Mouse (Mus musculus) adrenal gland, postnatal 25 days (tissue): ENCODE results near the gene Serpine1. TPM values are rescaled to one million over a fixed set of nuclear protein-coding genes. Genes with fewer than 3 reads are reported as not detected.

Experiments used
- DNase-seq: peaks from one replicate; pipeline ENCODE4 v3.0.0; 2021; ENCODE audit warnings: mixed read lengths
- total RNA-seq: library from RNA; stranded (reverse); gene quantifications from 2 replicates; pipeline ENCODE4 v1.2.3, GENCODE M21; 2021

The Serpine1 gene
- total RNA-seq, 1 experiment from 2014 or later, result 2.0 TPM

GRCm38 (mm10) chr5:137054873-137055272, 17.2 kb downstream of the Serpine1 start:
- DNase-seq, result no peak

DNA sequence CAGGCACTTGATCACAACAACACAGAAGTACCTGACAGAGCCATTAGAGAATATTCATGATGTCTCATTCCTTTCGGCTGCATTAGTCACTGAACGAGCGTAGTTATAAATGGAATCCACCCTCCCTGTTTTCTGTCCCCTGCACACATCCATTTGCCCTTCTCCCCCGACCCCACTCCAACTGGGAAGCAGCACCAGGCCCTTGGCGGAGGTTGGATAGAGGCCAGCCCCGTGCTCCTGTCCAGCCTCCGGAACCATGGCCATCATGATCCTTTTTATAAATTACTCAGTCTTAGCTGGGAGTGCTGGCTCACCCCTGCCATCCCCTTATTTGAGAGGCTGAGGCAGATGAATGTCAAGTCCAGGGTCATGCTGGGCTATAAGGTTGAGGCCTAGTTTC, 17.8 kb downstream of the Serpine1 start:
- DNase-seq, result no peak

DNA sequence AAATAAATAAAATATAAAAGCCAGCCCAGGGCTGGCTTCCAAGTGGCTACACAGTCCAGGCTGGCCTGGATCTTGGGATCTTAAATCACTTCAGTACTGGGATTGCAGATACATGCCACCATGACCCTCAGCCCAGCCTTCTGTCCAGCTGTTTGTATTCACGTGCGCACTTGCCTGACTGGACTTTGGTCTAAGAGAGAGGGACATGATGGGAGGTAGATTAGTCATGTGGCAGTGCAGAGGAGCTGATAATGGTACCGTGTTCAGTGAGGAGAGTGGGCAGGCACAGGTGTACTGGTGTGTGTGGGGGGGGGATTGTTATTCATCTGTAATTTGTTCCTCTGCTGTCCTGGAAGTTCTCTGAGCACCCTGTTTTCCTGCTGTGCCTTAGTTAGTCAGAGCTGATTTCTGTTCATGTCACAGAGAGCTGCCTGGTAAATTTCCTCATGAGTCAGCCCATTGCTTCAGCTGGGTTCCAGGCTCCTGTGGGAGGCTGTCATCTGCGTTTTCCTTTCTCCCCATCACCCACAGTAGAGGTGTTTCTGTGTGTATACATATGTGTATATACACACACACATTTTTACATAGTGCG, 20.1 kb downstream of the Serpine1 start:
- DNase-seq, result no peak

GRCm38 (mm10) chr5:137051125-137051524, 20.9 kb downstream of the Serpine1 start:
- no peak for DNase-seq

DNA sequence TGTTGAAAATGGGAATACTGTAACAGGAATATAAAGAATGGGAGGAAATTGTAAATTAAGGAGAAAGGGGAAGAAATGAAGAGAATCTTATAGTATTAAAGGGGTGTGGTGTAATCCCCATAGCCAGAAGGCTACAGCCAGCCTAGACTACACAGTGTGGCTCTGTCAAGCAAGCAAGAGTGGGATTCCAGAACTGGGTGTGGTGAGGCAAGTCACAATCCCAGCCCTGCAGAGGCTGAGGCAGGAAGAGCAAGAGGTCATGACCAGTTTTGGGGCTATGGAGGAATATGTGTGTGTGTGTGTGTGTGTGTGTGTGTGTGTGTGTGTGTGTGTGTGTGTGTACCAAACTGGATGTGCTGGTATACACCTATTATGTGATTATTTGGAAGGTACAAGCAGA, 25.1 kb downstream of the Serpine1 start:
- no peak for DNase-seq

DNA sequence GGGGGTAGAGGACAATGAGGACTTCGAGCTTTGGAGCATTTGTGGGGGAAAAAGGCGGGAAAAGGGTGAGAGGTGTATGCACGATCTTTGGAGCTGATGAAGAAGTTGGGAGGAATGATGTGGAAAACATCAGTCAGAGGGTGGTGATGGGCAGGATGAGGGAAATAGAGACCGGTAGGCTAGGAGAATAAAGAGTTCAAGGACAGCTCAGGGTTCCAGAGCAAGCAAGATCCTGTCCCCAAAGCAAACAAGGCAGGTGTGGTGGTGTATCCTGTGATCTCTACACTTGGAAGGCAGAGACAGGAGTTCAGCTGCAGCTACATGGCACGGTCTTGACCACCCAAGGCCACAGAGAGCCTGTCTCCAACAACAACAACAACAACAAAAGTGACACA, 25.7 kb downstream of the Serpine1 start:
- no peak for DNase-seq

DNA sequence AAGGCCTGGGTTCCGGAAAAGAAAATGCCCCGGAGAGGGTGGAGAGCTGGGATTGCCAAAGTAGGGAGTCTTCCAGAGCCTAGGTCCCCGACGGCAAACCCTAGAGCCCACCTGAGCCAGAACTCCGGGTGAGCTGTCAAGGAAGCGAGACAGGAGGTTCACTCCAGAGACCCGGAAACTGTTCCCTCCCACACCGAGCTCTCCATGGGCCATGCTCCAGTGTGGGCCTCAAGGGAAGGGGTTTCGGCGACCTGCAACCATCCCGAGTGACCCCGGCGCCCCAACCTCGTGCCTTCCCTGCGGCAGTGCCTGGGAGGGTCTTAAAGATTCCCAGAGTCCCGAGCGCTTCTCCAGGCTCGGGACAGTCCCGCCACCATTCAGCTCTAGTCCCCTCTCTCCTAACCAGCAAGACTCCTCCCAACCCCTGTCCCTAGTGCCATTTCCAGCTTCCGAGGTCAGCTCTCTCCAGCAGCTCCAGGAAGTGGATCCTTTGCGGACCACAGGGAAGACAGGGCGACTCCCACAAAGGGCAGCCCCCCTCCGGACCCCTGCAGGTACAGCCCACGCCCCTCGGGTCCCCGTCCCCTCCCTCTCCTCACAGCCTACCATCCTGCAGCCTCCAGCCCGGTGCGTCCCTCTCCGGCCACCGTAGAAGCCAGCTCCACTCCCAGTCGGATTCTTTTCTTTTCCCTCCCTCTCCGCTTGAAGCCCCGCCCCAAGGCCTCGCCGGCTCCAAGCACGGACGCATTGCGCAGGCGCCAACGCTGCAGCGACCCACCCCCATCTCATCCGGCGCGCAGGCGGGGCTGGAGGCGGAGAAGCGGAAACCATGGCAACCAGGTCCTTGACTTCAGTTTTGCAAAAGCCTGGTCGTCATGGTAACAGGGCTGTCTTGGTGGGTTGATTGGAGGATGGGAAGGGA, 26.4 kb downstream of the Serpine1 start, which contains the start of gene Ap1s1:
TSS of gene Ap1s1 (minus strand) at position 734 of the 922 bp plus-strand sequence.
- peak; percentile 99 for DNase-seq

- DNase-seq, result no peak
These were observed 28.1 kb downstream of the Serpine1 start for GRCm38 (mm10) chr5:137043997-137044396.

- DNase-seq, result no peak
These were observed 30.6 kb downstream of the Serpine1 start for GRCm38 (mm10) chr5:137041442-137041841.

DNA sequence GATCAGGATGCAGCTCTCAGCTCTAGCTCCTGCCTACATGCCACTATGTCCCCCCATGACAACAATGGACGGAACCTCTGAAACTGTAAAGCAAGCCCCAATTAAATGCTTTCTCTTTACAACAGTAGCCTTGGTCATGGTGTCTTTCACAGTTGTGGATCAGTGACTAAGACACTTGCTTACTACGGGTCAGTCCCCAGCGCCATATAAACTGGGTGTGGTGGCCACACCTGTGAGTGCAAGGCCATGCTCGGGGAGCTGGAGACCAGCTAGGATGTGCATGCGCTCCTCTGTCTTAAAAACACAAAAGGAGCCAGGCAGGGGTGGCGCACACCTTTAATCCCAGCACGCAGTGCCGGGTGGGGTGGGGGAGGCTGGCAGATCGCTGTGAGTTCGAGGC, 32.6 kb downstream of the Serpine1 start:
- DNase-seq, result no peak

- no peak for DNase-seq
These were observed 35.9 kb downstream of the Serpine1 start for GRCm38 (mm10) chr5:137036211-137036610.

DNA sequence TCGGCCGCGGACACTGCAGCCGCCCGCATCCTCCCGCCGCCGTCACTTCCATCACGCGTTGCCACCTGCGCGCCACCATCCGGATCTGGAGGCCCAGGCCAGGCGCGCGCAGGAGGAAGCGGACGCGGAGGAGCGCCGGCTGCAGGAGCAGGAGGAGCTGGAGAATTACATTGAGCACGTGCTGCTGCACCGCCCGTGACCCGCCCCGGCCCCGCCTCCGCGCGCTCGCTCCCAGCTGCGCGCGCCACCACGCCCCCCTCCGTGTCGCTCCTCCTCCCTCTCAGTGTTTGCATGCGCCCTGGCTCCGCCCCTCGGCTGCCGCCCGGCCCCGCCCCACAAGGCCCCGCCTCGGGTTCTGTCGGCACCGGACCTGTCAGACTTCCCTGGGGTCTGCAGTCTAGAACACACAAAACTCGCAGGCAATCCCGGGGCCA, 39.4 kb downstream of the Serpine1 start:
- DNase-seq, result peak; percentile 97

- DNase-seq, result no peak
These were observed 40.0 kb downstream of the Serpine1 start for GRCm38 (mm10) chr5:137032033-137032421.

DNA sequence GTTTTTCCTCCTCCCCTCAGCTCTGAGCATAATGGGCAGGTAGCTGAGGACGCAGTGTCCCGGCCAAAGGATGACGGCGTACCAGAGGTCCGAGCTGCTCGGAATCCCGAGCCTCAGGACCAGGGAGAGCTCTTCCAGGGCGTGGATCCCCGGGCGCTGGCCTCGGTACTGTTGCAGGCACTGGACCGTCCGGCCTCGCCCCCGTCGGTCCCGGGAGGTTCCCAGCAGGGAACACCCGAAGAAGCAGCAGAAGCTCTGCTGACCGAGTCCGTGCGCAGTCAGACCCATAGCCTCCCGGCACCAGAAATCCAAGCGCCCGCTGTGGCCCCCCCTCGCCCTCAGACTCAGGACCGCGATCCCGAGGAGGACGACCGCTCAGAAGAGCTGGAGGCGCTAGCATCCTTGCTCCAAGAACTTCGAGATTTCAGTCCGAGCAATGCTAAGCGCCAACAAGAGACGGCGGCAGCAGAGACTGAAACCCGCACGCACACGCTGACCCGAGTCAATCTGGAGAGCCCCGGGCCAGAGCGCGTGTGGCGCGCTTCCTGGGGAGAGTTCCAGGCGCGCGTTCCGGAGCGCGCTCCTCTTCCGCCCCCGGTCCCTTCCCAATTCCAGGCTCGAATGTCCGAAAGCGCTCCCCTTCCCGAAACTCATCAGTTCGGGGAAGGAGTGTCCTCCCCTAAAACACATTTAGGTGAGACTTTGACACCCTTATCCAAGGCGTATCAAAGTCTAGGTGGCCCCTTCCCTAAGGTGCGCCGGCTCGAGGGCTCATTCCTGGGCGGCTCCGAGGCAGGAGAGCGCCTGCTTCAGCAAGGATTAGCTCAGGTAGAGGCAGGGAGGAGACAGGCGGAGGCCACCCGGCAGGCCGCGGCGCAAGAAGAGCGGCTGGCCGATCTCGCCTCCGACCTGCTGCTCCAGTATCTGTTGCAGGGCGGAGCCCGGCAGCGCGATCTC, 40.7 kb downstream of the Serpine1 start:
- peak; percentile 59 for DNase-seq

DNA sequence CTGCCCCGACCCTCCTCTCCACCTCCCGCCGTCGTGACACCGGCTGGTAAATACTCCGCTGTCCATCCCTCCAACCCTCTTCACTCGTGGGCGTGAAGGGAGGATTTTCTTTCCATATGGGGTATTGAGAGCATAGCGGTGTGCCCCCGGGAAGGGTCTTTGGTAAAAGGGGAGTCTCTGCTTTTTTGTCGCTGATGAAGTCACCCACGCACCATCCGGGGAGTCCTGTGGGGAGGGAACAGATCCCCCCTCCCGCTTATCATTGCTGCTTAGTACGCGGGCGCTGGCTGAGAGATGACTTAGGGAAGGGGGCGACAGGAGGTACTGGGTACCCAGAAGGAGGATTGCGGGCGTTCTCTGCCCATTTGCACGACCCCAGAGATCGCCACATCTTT, 41.7 kb downstream of the Serpine1 start:
- DNase-seq, result no peak

- DNase-seq, result peak; percentile 97
These were observed 42.2 kb downstream of the Serpine1 start for GRCm38 (mm10) chr5:137029643-137030415.

- DNase-seq, result no peak
These were observed 42.8 kb downstream of the Serpine1 start for GRCm38 (mm10) chr5:137029273-137029585.

DNA sequence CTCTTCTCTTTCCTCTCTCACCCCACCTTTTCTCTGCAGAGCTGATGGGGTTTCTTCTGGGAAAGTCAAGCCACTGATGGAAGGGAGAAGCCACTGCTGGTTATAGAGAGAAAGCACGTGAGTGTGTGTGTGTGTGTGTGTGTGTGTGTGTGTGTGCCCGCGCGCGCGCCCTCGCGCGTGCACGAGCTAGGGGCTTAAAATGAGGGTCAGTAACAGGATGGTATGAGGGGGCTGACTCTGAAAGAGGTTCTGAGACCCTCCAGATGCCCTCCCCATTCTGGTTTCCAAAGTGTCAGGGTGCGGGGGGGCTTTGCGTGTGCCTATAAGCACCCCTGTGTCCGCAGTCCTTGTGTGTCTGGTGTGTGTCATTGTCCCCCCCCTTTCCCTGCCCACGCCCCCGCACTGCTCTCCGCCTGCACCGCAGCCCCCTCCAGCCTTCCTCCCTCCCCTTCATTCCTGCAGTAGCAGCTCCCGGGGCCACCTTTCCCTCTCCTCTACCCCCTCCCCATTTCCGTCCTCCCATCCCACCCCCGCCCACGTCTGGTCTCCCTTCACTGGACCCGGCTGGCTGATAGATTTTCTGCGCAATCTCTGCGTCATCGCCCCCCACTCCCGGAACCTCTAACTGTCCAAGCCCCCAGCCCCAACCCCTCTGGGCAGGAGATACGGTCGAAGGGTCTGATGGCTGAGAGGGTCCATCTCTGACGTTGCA, 43.4 kb downstream of the Serpine1 start:
- no peak for DNase-seq

DNA sequence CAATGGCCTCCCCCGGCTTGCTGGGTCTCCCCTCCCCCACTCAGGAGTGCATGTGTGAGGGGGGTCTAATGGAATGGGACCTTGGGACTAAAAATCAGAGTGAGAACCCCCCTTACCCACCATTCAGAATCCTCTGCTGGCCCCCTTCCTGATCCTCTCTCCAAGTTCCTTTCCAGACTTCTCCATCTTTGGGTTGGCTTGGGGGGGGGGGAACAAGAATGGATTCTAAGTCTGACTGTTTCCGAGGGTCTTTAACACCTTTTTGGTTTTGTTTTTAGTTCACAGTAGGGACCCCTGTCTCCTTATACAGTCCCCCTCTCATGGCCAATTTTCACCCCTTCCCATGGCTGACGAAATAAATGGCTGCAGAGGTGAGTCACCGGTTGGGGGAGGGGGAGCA, 46.0 kb downstream of the Serpine1 start, which contains the start of gene Vgf:
TSS of gene Vgf (plus strand) at position 301 of the 400 bp plus-strand sequence.
- DNase-seq, result no peak

- DNase-seq, result peak; percentile 84
These were observed 46.9 kb downstream of the Serpine1 start for GRCm38 (mm10) chr5:137025132-137025531.

- DNase-seq, result no peak
These were observed 47.8 kb downstream of the Serpine1 start for GRCm38 (mm10) chr5:137024318-137024717.
